Mouse (Mus musculus) right cerebral cortex, postnatal 4 days (tissue): Measurements from ENCODE around the gene Picalm.

Experiments used
- DNase-seq: peaks from one replicate; pipeline ENCODE4 v3.0.0-alpha.2; 2022

The Picalm gene

DNA sequence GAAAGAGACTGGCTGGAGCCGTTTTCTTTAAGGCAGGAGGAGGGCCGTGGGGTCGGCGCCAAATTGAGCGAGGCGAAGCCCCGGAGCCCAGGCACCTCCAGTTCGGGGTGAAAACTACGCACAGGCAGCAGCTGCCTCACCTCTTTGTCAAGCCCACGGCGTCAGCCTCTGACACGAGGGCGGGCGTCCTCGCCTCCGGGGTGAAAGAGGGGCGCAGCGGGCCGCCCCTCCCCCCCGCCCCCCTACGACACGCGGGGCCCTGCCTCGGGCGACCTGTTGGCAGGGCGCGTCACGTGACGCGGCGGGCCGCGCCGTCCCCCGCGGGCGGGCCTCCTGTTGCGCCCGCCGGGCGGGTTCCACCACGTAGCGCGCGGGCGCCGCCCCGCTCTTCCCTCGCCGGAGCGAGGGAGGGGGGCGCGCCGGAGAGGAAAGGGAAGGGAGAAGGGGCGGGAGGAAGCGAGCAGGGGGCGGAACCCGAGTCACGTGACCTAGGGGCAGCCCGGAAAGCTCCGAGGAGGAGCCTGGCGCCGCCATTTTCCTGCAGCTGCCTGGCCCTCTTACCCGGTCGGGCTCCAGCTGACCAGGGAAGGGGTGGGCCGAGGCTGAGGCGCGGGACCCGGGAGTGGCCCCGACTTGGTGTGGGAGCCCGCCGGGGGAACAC lies at the start of gene Picalm:
Gene Picalm (plus strand): TSS at position 482 of the 661 bp plus-strand sequence.
- DNase-seq: peak; percentile 95

DNA sequence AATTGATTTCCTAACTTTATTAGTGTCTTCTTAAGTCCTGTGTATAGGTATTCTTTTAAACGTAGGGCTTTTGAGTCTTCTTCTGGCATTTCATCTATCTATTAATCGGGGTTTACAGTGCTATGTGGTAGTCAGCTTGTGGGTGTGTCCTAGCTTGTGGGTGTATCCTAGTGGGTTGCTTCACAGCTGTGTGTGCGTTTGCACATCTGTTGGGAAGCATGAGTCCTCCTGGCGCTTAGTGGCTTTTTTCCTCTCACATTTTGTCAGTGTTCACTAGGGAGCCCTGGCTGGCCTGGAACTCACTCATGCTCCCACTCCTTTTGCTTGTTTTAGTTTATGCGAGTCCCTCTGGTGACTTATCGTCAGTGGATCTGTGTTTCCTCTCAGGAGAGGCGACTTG lies 46.2 kb upstream of the Picalm start:
- no peak for DNase-seq

DNA sequence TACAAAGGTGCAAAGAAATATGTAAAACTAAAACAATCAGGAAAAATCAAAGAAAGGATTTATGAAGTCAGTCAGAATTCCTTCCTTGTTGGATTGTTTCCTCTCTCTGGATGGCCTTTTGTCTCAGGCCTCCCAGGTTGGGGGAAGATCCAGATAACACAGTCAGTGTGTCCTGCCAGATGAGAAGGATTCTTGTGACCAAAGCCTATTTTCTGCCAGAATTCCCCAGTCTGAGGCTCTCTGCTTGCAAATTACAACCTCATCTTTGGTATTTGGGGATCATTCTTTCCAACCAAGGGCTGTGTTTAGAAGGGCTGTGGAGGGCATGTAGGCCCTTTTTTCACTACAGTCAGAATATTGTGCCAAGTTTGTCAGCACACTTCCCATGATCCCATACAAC lies 45.5 kb upstream of the Picalm start:
- DNase-seq: no peak

DNA sequence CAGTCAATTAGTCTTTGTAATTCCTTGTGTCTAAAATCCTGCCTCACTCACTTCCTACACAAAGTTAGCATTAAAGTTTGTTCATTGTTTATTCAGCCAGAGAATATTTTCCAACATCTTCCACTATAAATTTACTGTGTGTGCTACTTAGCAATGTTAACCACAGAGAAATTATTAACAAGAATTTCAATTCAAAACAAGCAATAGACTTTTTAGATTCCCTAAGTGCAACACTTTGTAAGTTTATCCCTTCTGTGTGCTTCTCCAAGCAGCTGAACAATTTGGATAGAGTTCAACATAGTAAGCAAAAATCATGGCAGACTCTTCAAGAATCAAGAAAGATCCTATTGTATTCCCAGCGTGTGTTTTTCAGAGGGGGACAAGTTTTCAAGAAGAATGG lies 44.3 kb upstream of the Picalm start:
- no peak for DNase-seq

DNA sequence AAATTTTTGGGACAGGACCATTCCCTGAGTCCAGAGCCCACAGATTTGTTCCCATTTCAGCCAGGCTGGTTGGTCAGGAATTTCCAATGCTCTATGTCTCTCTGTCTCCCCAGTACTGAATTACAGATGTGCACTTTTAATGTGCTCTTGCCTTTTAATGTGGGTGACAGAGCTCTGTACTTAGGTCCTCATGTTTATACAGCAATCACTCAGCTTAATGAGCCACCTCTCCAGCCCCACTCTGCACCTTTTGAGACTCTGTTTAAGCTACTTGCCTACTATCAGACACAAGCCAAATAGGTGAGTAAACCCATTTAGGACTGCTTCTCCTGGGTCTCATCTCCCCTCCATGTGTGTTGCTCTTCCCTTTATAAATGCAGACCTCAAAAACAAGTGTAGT lies 43.2 kb upstream of the Picalm start:
- DNase-seq: no peak

DNA sequence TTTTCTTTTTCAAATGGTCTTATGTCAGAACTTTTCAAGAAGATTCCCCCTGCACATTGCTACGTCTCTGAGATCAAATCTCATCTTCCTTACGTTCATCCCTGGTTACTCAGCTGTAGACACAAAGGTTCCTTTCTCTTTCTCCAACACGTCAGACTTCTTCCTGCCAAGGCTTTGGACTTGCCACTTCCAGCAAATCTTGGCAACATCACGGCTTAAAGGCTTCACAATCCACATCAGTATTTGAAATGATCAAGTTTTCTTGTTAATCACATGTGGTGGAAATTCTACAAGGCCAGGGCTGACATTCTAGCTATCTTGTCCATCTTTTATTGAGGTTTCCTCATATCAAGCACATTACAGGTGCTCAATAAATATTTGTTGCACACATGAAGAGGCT lies 39.0 kb upstream of the Picalm start:
- DNase-seq: no peak

DNA sequence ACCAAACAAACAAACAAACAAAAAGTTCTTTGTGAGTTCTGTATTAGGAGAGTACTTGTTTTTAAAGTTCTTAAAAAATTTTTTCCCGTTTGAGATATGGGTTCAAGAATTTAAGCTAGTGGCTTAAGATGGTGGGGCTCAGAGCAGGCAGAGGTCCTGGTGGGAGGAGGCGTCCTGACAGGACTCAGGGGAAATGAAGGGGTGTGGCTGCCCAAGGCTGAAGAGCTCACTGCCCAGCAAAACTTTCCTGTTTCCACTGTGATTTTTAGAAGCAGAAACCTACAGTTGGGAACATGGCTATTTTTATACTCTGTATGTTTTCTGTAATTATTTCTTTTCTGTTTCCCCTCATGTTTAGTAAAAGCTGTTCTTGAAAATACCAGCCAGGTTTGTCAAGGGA lies 38.3 kb upstream of the Picalm start:
- no peak for DNase-seq

DNA sequence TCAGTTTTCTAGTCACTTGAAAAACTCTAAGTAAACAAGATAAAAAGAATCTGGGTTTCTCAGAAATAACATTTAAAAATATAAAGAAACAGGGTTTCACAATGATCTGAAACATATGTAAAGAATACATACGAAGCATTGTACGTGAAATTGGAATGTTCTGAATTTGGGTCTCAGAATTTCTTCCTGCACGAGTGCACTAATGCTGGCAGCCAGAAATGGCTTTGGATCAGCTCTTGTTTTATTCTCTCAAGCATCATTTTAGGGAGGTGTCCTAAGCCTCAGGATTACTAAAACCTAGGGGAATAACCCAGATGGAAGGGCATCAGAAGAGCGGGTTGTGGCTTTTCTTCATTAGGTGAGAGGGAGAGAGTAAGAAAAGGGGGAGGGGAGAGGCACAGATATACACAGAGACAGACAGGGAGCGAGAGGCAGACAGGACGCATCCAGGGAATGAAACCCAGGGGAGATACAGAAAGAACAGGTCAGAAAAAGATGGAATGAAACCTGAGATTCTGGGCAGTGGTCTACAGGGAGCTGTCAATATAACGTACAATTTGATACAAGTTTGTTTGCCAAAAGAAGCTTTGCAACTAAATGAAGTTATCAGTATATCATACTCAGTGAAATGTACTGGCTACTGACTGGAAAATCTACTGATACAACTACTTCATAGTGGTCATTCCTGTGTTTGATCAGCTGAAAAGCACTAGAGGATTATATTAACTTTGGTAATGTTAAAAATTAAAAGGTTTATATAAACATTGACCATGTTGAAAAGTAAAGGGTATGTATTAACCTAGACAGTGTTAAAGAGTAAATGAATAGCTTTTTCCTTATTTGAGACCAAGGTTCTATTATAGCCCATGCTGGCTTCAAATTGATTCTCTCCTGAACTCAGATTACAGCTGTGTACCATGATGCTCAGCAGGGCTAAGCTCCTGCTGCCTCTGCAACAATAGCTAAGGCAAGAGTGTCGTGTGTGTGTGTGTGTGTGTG lies 37.3 kb upstream of the Picalm start:
- no peak for DNase-seq

DNA sequence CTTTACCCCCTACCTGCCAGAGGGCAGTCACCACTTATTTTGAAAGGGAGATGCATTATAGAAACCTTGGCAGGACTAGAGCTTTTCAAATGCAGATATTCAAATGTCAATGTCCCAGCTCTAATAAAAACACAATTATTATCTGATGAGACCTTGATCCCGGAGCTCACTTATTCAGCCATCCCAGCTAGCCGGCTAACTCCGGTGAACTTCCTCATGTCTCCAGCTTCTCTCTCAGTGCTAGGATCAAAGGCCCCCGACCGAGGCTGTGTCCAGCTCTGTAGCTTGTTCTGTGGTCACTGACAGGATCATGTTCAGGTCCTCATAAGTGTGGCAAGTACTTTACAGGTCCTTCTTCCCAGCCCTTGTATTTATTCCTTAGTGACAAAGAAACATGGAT lies 34.9 kb upstream of the Picalm start:
- DNase-seq: no peak

DNA sequence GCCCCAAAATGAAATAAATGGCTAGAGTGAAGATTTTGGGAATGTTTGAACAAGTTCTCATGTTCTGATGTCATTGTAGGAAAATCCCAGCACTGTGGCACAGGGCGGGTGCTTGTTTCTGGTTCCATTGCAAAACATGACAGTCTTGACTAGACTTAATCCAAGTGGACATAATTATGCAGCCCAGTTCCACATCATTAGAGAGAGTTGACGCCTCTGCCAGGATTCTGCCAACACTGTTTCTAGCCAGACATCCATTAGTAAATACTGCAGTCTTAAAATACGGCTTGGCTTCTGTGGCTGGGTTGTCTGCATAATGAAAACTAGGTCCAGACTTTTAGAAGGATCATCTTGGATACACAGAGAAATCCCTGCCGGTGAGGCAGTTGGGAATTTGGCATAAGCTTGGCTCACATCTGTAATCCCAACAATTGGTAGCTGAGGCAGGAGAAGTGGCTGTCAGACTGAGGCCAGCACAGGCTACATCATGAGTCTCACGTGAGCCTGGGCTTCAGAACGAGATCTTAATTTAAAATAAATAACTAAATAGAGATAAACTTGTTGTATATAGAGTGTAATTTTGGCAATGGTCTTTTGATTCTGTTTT lies 34.1 kb upstream of the Picalm start:
- DNase-seq: no peak

DNA sequence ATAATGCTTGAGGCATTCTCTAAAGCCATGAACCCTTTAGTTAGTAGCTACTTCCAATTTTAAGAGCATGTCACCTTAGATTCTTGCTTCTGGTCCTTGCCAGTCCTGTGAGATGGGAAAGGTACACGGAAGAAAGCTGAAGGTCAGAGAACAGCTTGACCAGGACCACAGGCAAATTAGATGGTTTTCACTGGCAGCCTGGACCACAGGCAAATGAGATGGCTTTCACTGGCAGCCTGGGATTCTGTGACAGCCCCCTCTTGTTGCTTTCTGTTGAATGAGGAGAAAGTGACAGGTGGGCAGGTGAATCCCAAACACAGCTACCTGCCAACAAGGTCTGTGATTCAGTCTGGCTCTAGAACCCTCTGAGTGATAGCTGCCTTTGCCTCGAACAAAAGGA lies 33.4 kb upstream of the Picalm start:
- no peak for DNase-seq

DNA sequence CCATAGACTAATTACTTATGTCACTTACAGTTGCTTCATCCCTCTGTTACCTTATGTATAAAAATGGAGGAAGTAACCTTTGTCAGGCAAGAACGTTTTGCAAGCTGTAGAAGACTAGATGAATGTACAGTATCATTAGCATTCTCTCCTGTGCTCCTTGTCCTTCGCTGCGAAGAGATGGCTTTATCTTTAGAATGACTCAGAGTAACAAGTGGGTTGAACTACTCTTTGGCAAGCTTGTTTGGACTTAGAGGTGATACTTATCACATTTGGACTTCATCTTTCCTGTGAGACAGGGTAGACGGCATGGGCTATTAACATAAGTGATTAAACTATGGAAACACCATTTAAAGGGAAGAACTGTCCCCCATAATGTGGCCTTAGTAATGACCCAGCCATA lies 31.8 kb upstream of the Picalm start:
- DNase-seq: no peak

DNA sequence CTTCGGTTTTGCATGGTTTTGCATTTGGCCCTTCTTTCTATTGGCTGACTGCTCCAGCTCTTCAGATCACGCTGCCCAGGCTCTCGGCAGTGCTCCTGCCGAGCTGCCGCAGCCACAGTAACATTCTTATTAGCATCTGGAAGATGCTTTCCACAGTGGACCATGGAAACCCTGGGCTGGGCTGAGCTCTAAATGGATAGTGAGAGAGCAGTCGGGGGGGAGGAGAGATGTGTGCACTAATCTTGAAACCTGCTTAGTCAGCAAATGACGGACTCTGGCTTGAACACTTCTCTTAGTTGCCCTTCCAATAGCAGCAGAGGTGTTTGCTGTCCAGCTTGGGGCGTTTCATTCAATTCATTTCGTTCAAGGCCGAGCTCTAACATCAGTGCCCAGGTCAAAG lies 30.8 kb upstream of the Picalm start:
- no peak for DNase-seq

DNA sequence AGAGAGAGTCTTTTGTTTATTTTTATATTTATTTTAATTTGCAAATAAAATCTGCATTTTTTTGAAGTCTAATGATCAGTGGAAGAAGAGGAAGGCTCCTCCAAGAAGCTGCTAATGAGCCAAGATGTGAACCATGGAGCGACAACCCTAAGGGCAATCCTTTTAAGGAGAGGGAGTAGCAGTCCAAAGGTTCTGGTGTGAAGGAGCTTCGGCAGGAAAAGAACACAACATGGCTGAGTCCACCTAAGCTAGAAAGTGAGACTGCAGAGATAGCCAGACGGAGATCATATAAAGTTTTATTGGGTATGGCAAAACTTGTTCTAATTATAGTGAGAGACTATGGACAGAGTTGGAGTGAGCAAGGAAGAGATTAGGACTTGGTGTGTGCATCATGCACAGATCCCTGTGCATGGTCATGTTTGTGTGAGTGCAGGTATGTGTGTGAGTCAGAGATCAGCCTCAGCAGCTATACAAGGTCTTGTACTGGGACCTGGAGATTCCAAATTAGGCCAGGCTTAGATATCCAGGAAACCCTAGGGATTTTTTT lies 29.3 kb upstream of the Picalm start:
- no peak for DNase-seq

DNA sequence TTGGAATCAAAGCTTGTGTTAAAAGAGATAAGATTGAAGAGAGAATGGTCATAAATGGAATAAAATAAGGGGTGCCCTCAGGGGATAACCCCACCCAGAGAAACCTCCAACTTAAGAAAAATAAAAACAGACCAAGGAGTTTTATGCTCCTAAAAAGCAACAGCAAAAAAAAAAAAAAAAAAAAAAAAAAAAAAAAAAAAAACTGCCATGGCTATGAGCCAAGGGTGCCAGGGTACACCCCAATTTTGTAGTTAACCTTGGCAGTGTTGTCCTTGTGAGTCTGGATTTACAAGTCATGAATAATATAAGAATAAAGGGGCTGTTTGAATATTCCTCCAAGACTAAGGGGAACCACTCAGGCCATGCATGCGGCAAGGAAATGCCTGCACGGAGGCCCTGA lies 13.9 kb upstream of the Picalm start:
- DNase-seq: no peak

DNA sequence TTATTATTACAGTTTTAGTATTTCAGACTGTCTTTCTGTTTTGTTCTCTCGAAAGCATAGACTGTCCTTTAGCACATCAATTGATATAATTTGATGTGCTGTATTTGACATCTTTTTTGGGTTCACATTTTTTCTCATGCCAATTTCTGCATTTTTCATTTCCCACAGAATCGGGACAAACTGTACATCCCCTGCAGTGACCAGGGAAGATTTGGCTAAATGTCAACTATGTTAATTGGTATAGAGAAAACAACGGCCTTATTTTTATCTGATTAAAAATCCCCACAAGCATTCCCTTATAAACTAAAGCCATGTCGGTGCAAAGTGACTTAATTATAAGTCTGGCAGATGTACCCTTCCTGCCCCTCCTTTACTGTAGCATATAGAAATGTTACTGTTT lies 9.9 kb upstream of the Picalm start:
- DNase-seq: no peak

DNA sequence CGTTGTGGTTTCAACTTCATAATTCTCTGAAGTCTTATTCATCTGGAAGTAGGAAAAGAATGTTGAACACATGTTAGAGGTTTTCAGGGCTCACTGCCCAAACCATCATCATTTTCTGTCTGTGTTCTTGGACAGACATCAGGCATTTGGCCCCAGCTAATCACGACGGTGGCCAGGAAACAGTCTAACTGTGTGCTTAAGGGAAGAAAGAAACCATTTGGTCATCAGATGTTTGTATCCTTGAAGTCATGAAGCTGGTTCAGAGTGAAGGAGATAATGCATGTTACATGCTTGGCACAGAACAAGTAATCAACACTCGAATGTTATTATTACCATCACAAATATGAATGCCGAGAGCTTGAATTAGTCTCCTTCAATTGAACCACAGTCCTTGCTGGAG lies 5.0 kb upstream of the Picalm start:
- no peak for DNase-seq

DNA sequence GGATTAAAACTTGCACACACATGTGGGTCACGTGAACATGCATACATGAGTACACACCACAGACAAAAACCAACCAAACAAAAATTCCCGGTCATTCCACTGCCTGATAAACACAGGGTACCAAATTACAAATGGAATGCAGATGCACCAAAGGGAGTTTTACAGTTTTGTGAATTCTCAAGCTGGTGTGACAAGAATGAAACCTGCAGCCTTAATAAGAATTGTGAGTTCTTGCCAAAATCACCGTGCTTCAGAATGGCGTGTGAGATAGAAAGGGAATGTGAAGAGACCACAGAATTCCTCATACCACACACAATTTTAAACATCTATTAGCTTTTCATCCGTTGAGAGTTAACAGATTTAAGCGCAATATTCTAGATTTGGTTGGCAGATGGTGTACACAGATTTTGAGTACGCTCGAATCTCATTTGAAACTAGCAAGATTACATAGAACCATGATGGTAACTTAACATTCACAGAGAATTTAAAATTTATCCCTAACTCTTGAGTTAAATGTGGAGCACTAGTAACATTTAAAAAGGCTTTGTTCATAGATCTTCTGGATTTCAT lies 1.3 kb upstream of the Picalm start:
- DNase-seq: no peak

DNA sequence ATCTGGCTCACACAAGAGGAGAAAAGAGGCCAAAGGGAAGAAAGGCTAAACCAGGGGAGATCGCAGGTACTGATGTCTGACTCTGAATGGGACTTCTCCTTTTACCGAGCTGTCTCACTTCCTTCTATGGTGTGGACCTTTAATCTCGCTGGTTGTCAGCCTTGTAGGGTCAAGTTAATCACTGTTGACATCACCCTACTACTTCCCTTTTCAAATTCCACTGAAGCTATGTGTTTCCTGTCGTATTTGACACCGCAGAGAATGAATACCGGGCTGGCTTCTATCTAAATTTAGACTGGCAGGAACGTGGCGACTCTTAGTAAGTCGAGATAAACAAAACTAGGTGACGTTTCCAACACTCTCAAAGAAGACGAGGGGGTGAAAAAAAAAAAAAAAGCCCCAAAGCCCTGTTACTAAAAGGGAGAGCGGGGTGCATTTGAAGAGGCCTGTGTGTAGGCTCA lies 712 bp upstream of the Picalm start:
- no peak for DNase-seq

DNA sequence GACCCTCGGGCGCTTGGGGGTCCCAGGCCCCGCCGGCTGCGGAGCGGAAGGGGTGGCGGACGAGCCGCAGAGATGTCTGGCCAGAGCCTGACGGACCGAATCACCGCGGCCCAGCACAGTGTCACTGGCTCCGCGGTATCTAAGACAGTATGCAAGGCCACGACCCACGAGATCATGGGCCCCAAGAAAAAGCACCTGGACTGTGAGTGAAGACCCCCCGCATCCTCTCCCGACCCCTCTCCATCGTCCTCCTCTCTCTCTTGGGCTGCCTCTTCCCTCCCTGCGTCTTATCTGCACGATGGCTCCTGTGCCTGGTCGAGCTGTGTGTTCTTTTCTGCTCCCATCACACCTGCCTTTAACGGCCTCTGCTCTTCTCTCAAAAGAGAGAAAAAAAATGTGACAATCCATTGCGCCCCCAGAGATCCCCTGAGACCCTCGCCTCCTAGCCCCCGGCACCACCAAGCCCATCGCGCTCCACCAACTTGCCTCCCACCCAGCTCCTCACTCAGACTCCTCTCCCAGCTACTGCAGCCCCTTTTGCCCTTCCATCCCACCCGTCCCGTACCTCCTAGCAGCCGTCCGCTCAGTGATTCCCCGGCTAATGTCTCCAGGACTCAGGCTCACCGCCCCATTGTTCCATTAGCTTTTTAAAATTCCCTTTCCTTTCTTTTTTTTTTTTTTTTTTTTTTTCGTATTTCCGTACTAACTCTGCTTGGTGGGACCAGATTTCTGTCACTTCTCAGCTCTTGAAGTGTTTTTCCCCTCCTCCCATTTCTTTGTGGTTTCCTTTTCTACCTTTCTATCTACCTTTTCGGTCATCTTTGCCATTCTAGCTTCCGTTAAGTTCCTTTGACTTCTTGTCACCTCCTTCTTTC lies 725 bp downstream of the Picalm start:
- peak; percentile 25 for DNase-seq

DNA sequence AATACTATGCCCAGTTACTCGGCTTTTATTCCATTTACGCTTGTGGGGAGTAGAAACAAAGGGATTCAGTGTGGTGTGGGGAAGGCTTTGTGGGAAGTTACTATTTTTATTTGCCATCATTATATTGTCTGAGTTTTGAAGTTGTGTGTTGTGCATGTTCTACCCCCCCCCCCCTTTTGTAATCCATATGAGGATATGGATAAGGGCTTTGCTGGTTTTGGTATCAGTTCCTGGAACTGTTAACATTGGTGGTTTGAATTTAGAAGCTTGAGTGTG lies 1.3 kb downstream of the Picalm start:
- no peak for DNase-seq

DNA sequence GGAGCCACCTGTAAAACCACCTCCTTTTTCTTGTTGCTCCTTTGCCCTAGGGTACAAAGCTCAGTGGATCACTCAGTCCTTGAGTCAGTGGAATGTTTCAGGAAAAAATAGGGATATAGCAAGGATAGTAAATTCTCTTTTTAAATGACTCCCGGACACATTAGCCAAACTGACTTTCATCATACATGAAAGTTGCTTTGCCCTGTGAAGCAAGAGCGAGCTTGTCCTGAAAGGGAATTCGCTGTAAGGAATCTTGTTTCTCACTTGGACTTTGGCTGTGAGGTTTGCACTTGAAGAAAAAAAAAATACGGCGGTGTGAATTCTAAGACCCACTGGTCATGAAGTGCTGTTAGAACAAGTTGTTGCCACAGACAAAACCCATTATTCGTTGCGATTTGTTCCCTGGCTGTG lies 1.8 kb downstream of the Picalm start:
- no peak for DNase-seq
